Mouse (Mus musculus): ENCODE measurements around the gene 9130409I23Rik. TPM values are rescaled to one million over a fixed set of nuclear protein-coding genes. Genes with fewer than 3 reads are reported as not detected.

Gene 9130409I23Rik
- polyA plus RNA-seq (2015; fragmentation: Nextera tagmentation; extraction: Ambion mirVana): not detected in 2 replicates

GRCm38 (mm10) chr1:181050937-181051336, at the start of gene 9130409I23Rik:
Gene 9130409I23Rik, plus strand, starts transcription at chr1:181051237.

GRCm38 (mm10) chr1:181020756-181021487, 30.1 kb upstream of the 9130409I23Rik start, which contains the start of gene Ephx1:
Gene Ephx1, minus strand, starts transcription at chr1:181020904.

Other genes with a start within 250 kb of the 9130409I23Rik start
- 1,707 and 1,709 TPM in 2 replicates for gene H3f3a, start 237.3 kb upstream of the 9130409I23Rik start, polyA plus RNA-seq (2015; fragmentation: Nextera tagmentation; extraction: Ambion mirVana)
- gene Sde2, start 200.1 kb upstream of the 9130409I23Rik start, polyA plus RNA-seq (2015; fragmentation: Nextera tagmentation; extraction: Ambion mirVana): 21.3 and 24.1 TPM in 2 replicates
- gene Lefty2, start 158.1 kb upstream of the 9130409I23Rik start, polyA plus RNA-seq (2015; fragmentation: Nextera tagmentation; extraction: Ambion mirVana): 5.2 and 6.1 TPM in 2 replicates
- gene Pycr2, start 146.9 kb upstream of the 9130409I23Rik start, polyA plus RNA-seq (2015; fragmentation: Nextera tagmentation; extraction: Ambion mirVana): 62.8 and 68.7 TPM in 2 replicates
- 0.23 and 1.1 TPM in 2 replicates for gene Lefty1, start 116.2 kb upstream of the 9130409I23Rik start, polyA plus RNA-seq (2015; fragmentation: Nextera tagmentation; extraction: Ambion mirVana)
- 3.5 and 3.6 TPM in 2 replicates for gene Tmem63a, start 108.9 kb upstream of the 9130409I23Rik start, polyA plus RNA-seq (2015; fragmentation: Nextera tagmentation; extraction: Ambion mirVana)
- gene Ephx1, start 30.3 kb upstream of the 9130409I23Rik start, polyA plus RNA-seq (2015; fragmentation: Nextera tagmentation; extraction: Ambion mirVana): 14.4 and 17.8 TPM in 2 replicates
- gene Nvl, start 93.0 kb downstream of the 9130409I23Rik start, polyA plus RNA-seq (2015; fragmentation: Nextera tagmentation; extraction: Ambion mirVana): 27.4 and 31.2 TPM in 2 replicates
- 60.3 and 60.9 TPM in 2 replicates for gene Cnih4, start 93.5 kb downstream of the 9130409I23Rik start, polyA plus RNA-seq (2015; fragmentation: Nextera tagmentation; extraction: Ambion mirVana)
- 42.3 and 47.1 TPM in 2 replicates for gene Wdr26, start 160.8 kb downstream of the 9130409I23Rik start, polyA plus RNA-seq (2015; fragmentation: Nextera tagmentation; extraction: Ambion mirVana)